Mouse (Mus musculus) left cerebral cortex, postnatal 4 days (tissue): Measurements from ENCODE around the gene Adgrg3. TPM values are rescaled to one million over a fixed set of nuclear protein-coding genes. Genes with fewer than 3 reads are reported as not detected.

Experiments used
- DNase-seq: peaks from one replicate; pipeline ENCODE4 v3.0.0-alpha.2; 2022
- intact Hi-C: fragments of 180-260 bp; cut with DNase I; formaldehyde crosslinking; loops from one replicate; pipeline ENCODE4 v1.15.1; 2025
- total RNA-seq, 2 experiments: library from RNA; stranded (reverse); gene quantifications; 2 replicates each; pipeline ENCODE4 v1.2.3; 2021

Gene Adgrg3
- total RNA-seq, 2 experiments from 2014 or later, result 1.1 to 2.1 TPM

DNA sequence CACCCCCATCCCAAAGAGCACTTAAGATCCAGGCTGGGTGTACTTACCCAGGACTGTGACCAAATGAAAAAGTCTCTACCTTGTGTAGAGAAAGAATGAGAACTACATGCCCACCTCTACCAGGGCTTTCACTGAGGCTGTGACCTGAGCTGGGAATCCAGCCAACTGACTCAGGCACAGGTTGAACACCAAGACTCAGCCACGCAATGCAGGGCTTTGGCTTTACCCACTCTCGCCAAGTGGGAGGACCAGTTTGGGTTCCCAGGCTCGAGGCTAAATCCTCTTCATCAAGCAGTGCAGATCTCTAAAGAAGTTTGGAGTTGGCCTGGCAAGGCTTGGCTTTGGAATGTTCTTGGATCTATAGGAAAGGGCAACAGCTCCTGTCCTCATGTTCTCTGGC lies 58.0 kb downstream of the Adgrg3 start:
- intact Hi-C loops, result no loop called here
- DNase-seq, result no peak

DNA sequence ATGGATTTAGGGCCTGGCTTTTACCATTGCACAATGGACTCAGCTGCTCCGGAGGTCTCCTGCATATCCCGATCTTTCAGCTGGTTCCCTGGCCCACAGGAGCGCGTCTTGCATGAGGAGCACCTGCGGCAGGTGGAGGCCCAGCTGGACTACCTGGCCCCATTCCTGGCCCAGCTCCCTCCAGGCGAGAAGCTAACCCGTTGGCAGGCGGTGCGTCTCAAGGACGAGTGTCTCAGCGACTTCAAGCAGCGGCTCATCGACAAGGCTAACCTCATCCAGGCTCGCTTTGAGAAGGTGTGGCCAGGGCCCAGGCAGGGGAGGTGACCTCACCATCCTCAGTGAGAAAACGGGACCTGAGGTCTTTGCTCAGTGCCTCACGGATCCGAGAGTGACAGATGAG lies 58.7 kb downstream of the Adgrg3 start:
- intact Hi-C loops, result no loop called here
- no peak for DNase-seq

DNA sequence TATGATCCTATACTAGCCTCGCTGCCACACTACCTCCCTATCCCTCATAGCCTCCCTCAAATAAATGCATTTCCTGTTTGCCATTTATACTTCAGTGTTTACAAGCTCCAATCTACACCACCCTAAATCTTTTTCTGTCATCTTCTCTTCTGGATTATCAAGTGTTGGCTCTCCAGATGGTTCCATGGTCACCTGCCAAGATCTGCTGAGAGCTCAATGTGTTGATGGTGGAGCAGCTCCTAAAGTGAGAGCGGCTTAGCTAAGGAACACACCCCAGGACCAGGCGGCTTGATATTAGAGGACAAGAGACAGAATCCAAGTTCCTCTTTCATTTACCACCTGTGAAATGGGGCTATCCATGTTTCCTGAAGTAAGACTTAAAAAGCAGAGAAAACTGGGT lies 60.6 kb downstream of the Adgrg3 start:
- DNase-seq, result no peak
- intact Hi-C loops, result no loop called here

DNA sequence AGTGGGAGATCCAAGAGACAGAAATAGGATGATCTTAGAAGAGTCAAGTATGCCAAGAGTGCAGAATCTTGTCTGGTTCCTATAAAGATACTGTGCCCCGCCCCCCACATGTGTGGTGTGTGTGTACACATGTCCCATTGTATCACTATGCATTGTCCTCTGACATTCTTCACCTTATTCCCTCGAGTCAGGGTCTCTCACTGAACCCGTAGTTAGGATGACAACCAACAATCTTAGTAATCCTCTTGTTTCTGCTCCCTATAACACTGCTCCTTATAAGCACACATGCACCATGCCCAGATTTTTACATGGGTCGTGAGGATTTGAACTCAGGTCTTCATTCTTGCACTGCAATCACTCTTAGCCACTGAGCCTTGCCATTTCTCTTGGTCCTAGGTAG lies 61.8 kb downstream of the Adgrg3 start:
- no peak for DNase-seq
- intact Hi-C loops, result no loop called here

DNA sequence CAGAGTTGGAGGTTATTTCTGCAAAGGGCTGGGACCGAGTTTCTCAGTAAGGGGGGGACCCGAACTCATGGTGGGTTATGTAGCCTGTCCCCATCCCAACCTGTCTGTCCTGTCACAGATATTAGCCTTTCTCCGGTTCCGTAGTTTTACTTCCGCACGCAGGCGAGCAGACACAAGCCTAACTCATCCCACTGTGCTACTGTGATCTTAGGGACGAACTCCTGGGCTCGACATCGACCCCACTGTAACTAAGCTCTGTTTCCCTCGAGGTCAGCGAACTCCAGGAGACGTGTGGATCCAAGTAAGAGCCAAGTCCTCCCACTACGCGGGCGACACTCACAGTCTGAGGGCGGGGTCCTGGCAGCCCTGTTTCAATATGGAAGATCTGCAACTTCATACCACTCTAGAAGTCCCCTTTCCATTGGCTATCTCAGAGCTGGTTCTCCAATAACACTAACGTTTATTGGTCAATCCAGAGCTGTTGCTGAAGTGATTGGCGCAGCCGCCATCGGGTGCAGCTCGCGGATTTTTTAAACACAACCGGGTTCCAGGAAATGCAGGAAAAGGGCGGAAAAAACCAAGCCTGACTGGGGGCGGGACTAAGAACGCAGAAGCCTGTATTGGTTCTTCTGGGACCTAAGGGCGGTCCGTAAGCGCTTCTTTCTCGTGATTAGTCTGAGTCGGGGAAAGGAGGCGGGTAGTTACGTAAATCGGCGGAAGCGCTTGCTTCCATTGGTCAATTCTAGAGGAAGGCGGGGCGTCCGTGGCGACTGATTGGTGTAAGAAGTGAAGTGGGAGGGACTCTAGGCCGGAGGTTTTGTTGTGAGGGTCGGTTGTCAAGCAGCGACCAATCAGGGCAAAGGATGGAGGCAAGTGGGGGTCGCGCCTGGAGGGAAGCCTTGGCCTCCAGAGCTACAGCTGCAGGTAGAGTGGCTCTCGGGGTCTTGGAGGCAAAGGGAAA lies 63.2 kb downstream of the Adgrg3 start, which contains the start of gene Katnb1:
Gene Katnb1 (plus strand): TSS at position 806 of the 961 bp plus-strand sequence.
- intact Hi-C loops, result no loop called here
- peak; percentile 98 for DNase-seq

DNA sequence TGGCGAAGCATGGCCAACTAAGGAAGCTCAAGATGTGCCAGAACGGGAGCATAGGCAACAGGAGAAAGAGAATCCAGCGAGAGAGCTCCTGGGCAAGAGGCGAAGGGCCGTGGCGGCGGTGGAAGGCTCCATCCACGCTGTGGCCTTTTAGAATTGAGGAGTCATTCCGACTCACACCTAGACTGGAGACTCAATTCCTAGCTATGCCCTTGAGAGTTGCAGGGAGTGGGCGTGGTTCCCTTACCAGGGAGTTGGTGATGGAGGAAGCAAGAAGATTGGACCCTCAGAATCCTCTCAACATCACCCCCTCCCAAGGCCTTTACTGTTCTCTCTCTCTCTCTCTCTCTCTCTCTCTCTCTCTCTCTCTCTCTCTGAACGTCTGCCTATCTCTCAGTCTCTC lies 64.2 kb downstream of the Adgrg3 start:
- intact Hi-C loops, result no loop called here
- no peak for DNase-seq

DNA sequence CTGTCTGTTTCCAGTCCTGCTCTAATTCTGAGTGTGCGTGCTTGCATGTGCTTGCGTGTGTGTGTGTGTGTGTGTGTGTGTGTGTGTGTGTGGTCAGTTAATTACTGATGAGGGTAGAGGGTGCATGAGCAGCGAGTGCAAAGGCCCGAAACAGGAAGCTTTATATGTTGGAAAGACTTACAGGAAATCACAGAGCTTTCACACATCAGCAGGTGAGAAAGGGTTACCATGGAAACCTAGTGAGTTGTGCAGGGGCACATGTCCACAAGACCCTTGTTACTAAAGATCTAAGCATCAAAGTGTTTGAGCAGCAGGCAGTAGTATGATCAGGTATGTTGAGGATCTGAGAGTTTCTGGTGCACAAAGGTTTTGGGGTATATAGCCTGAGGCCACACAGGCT lies 66.8 kb downstream of the Adgrg3 start:
- intact Hi-C loops, result no loop called here
- no peak for DNase-seq

DNA sequence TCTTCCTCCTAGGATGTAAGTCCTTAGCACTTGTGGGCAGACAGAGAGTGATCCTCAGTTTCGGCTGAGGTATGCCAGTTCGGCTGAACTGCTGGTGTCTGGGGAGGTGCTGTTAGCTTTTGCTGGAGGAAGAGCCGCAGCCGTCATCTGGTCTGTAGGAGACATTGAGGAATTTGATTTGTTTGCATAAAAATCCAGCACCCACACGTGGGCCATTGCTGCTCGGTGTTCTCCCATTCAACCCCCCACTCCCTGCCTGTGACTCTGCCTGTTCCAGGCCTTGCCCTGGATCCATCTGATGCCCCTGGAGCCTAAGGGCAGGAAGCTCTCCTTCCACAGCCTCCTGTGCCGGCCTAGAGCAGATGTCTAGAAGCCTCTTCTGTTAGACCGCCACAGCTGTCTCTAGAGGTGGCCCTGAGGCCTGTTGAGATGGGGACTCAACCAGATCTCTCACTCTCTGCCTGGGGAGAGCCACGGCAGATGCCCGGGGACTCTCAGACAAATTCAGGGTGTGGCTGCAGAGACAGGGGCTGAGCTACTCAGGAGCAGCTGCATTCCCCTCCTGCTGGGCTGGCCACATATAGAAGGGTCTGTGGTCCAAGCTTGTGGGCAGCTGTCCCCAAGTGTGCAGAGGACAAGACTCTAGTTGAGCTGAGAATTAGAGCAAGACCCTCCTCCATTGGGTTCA lies 67.4 kb downstream of the Adgrg3 start:
- intact Hi-C loops, result no loop called here
- DNase-seq, result no peak

DNA sequence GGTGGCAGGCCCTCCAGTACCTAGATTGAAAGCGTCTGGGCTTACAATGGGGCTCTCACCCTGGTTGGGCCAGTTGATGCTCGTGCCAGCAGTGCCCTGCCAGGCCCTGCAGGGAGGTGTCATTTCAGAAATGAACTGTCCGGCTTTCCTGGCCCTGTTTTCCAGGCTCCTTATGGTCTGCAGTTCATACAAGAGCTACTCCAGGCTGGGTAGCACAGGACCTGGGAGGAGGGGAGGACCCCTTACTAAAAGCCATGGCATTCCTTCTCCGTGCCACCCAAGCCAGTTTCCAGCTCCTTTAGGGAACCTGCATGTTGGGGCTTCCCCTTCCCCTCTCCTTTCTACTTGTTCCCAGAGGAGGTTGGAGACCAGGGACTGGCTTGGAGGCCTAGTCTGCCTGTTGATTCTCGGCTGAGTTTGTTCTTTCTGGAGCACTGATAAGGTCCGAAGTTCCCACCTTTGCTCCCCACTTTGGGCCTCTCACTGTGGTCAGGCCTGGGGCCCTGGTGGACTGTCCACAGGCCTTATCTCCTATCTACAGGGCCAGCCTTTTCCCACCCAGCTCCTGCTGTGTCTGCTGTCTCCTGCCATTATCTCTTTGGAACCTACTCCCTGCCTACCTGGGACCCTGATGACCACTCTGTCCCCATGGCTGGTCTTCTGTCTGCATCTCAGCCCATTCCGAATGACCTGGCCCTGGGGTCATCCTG lies 68.1 kb downstream of the Adgrg3 start:
- intact Hi-C loops, result no loop called here
- DNase-seq, result no peak

DNA sequence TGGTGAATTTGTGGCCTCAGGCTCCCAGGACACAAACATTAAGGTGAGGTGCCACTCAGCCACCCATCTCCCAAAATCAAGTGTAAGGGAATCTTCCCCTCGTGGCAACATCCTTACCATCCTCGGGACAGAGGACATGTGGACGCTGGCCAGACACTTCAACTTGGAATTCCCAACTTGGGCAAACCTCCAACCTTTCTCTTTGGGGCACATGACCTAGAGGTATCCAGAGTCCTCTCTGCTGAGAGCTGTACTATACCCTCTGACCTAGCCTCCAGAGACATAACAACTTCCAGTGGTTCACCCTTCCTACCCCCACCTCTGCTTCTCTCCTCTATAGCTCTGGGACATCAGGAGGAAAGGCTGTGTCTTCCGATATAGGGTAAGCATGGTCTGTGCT lies 76.1 kb downstream of the Adgrg3 start:
- intact Hi-C loops, result no loop called here
- no peak for DNase-seq

Other genes with a start within 250 kb of the Adgrg3 start
- 100 to 1,000 TPM in 1 of 2 experiments, 10 to 100 TPM in 1; 88.5 to 111 TPM for gene Cx3cl1, start 245.7 kb upstream of the Adgrg3 start, total RNA-seq
- gene Ccl17, start 207.2 kb upstream of the Adgrg3 start, total RNA-seq, result 1 to 10 TPM; 2.4 to 2.8 TPM
- 10 to 100 TPM; 41.8 to 42.4 TPM for gene Coq9, start 179.4 kb upstream of the Adgrg3 start, total RNA-seq
- 10 to 100 TPM; 84.3 to 84.6 TPM for gene Ciapin1, start 179.3 kb upstream of the Adgrg3 start, total RNA-seq
- gene Polr2c, start 160.2 kb upstream of the Adgrg3 start, total RNA-seq, result 10 to 100 TPM; 53.6 to 63.3 TPM
- gene Dok4, start 141.4 kb upstream of the Adgrg3 start, total RNA-seq, result 100 to 1,000 TPM; 181 to 191 TPM
- 1 to 10 TPM; 4.9 to 5.5 TPM for gene Ccdc102a, start 99.6 kb upstream of the Adgrg3 start, total RNA-seq
- gene Adgrg5, start 94.0 kb upstream of the Adgrg3 start, total RNA-seq, result under 1 TPM in 1 of 2 experiments, not detected in 1; 0.74 TPM
- gene Adgrg1, start 42.9 kb upstream of the Adgrg3 start, total RNA-seq, result 100 to 1,000 TPM; 125 to 153 TPM
- 1 to 10 TPM; 2.7 to 3.0 TPM for gene Drc7, start 37.4 kb downstream of the Adgrg3 start, total RNA-seq
- gene Katnb1, start 63.5 kb downstream of the Adgrg3 start, total RNA-seq, result 10 to 100 TPM; 49.9 to 52.4 TPM
- 10 to 100 TPM; 63.7 to 65.7 TPM for gene Kifc3, start 185.1 kb downstream of the Adgrg3 start, total RNA-seq